Mouse (Mus musculus) kidney, embryonic 14.5 days (tissue): ENCODE measurements around the gene Hvcn1. TPM values are rescaled to one million over a fixed set of nuclear protein-coding genes. Genes with fewer than 3 reads are reported as not detected.

Experiments
- ATAC-seq: fragments of 200-750 bp; cut with Nextera tagmentation; 2 replicates; pipeline ENCODE4 v1.8.0; 2017; ENCODE audit warnings: moderate number of reproducible peaks, mild to moderate bottlenecking, moderate TSS enrichment, moderate library complexity; ENCODE audit not compliant: low FRiP score, low TSS enrichment
- H3K27ac ChIP-seq: fragments of 300-500 bp; sonication (generic); 2 replicates; pipeline ENCODE4 v1.5.1; 2014; ENCODE audit warnings: low read depth, mild to moderate bottlenecking, low read length, moderate library complexity, mixed read lengths
- H3K27me3 ChIP-seq: fragments of 300-500 bp; sonication (generic); 2 replicates; pipeline ENCODE4 v1.6.1; 2014; ENCODE audit warnings: mild to moderate bottlenecking, low read length; ENCODE audit not compliant: control insufficient read depth, insufficient read depth
- H3K36me3 ChIP-seq: fragments of 300-500 bp; sonication (generic); 2 replicates; pipeline ENCODE4 v1.6.1; 2014; ENCODE audit warnings: low read length, mixed read lengths; ENCODE audit not compliant: control insufficient read depth, insufficient read depth
- H3K4me1 ChIP-seq: fragments of 300-500 bp; sonication (generic); 2 replicates; pipeline ENCODE4 v1.6.1; 2014; ENCODE audit warnings: low read length, mixed read lengths; ENCODE audit not compliant: control insufficient read depth, insufficient read depth
- H3K4me2 ChIP-seq: fragments of 300-500 bp; sonication (generic); replicated peaks from 2 replicates; pipeline ENCODE4 v1.6.1; 2014; ENCODE audit warnings: low read depth, mild to moderate bottlenecking, low read length
- H3K4me3 ChIP-seq: fragments of 300-500 bp; sonication (generic); 2 replicates; pipeline ENCODE4 v1.5.1; 2014; ENCODE audit warnings: mild to moderate bottlenecking, low read length
- H3K9ac ChIP-seq: fragments of 300-500 bp; sonication (generic); 2 replicates; pipeline ENCODE4 v1.6.1; 2014; ENCODE audit warnings: low read depth, mild to moderate bottlenecking, low read length, moderate library complexity
- H3K9me3 ChIP-seq: fragments of 300-500 bp; sonication (generic); 2 replicates; pipeline ENCODE4 v1.6.1; 2016; ENCODE audit warnings: low read length; ENCODE audit not compliant: control insufficient read depth
- WGBS: fragments of 180-500 bp; shearing (Covaris S2); extraction: QIAGEN DNeasy Blood & Tissue Kit; methylation state at CpG from one replicate; pipeline ENCODE4 v1.1.7; 2014; 5-methylcytosine and 5-hydroxymethylcytosine counted together
- polyA plus RNA-seq: library from polyadenylated mRNA; unstranded; fragments of >200 nt; fragmentation: Nextera tagmentation; extraction: Ambion mirVana; gene quantifications from 2 replicates; pipeline ENCODE4 v1.2.1, GENCODE M21; 2014

Gene Hvcn1
- polyA plus RNA-seq, 1 experiment from 2014 or later, result 12.7 TPM

DNA sequence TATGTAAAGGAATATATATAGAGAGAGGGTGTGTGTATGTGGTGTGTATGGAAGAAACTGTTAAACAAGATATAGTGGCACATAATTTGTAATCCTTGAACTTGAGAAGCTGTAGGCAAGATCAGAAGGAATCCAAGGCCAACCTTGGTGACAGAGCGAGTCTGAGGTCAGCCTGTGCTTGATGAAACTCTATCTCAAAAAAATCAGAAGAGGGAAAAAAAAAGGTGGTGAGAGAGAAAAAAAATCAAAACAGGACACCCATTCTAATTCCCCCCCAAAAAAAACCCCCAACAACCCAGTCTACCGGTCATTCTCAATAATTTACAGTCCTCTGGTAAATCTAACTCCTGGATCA is 77.2 kb downstream of the Hvcn1 start:
- no peak overlapping the region for H3K9ac ChIP-seq
- H3K27ac ChIP-seq, result no peak overlapping the region
- H3K4me1 ChIP-seq, result peaks cover 12% of the 10 kb centered on the region; the same call in 1 of the 2 replicates
- peak overlapping the region; percentile 97 for H3K4me3 ChIP-seq
- peak overlapping the region; percentile 93 for H3K4me2 ChIP-seq
- WGBS, result 14% methylated on average over 2 of the region's 2 CpGs
- H3K9me3 ChIP-seq, result no peaks in the 10 kb centered on the region
- ATAC-seq, result no peak
- H3K36me3 ChIP-seq, result peaks cover 6% of the 10 kb centered on the region; the same call in 1 of the 2 replicates
- H3K27me3 ChIP-seq, result no peaks in the 10 kb centered on the region

DNA sequence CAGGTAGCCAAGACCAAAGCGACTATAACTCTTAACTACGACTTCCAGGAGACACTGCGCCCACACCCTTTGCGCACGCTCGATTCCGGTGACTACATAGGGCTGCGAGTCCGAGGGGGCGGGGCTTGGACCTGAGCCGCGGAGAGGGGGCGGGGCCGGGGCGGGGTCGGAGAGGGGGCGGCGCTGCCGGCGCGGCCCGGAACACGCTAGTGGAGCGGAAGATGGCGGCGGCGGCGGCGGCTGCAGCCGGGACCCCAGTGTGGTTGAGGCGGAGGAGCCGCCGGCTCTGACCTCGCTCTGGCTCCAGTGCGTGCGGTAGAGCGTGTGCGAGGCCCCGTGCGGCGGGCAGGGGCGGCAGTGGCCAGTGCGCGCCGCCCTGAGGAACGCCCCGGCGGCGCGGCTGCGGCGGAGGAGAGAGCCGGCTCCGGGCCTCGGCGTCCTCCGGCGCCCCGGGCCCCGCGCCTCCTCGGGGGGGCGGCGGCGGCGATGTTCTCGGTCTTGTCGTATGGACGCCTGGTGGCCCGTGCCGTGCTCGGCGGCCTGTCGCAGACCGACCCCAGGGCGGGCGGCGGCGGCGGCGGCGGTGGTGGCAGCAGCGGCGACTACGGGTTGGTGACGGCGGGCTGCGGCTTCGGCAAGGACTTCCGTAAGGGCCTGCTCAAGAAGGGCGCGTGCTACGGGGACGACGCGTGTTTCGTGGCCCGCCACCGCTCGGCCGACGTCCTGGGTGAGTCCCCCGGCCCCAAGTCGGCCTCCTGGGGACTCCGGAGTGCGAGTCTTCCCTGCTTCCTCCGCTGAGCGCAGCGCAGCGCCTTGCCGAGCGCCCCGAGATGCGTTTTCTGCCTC is 77.8 kb downstream of the Hvcn1 start, which contains the start of gene Pptc7:
Pptc7 (plus strand) TSS at position 183 of the 846 bp plus-strand sequence.
- Histone ChIP-seq H3K4me1 (peaks cover 12% of the 10 kb centered on the region; the same call in 1 of the 2 replicates), H3K36me3 (peaks cover 6% of the 10 kb centered on the region; the same call in 1 of the 2 replicates), H3K27me3 (no peaks in the 10 kb centered on the region), H3K9me3 (no peaks in the 10 kb centered on the region), H3K27ac (peak within 1 kb of the TSS; percentile 59), H3K4me3 (peak within 1 kb of the TSS; percentile 97), H3K9ac (peak within 1 kb of the TSS; percentile 91), H3K4me2 (peak within 1 kb of the TSS; percentile 93)
- peak; percentile 94 for ATAC-seq
- under 1% methylated on average over 91 of the region's 114 CpGs for WGBS

DNA sequence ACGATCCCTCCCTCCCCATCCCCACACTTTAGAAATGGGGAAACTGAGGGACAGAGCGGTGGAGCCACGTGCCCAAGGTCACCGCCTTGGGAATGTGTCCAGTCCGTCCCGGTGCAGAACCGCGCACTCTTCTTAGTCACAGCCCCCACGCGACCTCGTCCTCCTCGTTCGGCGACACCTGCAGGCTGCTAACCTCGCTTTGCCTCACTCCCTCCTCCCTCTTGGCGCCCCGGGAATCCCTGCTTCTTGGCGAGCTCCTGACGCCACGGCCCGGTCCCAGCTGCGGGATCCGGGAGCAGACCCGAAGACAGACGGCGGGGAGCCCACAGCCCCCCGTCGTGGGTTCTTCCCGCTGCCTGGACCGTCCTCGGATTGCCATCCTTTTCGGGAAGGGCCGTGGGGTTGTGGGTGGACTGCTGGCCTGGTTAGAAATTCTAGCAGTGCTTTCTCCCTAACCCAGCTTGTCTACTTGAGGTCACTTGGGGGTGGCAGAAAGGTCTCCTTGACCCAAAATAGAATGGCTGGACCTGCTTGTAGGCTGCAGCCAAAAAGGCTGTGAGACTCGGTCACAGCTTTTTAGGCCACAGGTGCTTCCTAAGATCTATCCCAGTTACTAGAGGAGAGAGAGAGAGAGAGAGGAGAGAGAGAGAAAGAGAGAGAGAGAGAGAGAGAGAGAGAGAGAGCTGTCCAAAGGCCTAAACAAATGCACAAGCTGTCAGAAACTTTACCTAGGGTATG is 78.6 kb downstream of the Hvcn1 start:
- Histone ChIP-seq H3K4me3 (peak overlapping the region; percentile 97), H3K4me1 (peaks cover 12% of the 10 kb centered on the region; the same call in 1 of the 2 replicates), H3K36me3 (peaks cover 6% of the 10 kb centered on the region; the same call in 1 of the 2 replicates), H3K9ac (peak overlapping the region; percentile 91), H3K27ac (no peak overlapping the region), H3K4me2 (peak overlapping the region; percentile 93), H3K9me3 (no peaks in the 10 kb centered on the region), H3K27me3 (no peaks in the 10 kb centered on the region)
- under 1% methylated on average over 34 of the region's 34 CpGs for WGBS
- peak; percentile 53; the same call in 1 of the 2 replicates for ATAC-seq

DNA sequence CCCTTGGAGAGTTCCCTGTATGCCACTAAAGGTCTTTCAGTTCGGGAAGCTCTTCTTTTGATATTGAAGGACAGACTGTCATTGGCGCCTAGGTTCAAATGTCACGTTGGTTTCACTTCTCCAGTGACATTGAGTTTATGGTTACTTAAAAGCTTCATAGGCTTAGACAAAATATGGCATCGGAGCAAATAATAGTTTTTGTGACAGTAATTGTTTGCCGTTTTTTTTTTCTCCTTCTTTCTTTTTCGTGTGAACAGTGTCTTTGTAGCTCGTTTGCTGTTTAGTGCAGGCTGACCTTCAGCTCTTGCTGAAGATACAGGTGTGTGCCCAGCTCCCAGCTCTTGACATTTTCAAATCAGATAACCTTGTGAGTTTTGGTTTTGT is 79.2 kb downstream of the Hvcn1 start:
- WGBS, result 45% methylated on average over 7 of the region's 7 CpGs
- H3K9me3 ChIP-seq, result no peaks in the 10 kb centered on the region
- H3K4me2 ChIP-seq, result peak overlapping the region; percentile 93
- peak overlapping the region; percentile 97 for H3K4me3 ChIP-seq
- H3K27ac ChIP-seq, result no peak overlapping the region
- H3K9ac ChIP-seq, result peak overlapping the region; percentile 91; the same call in 1 of the 2 replicates
- H3K4me1 ChIP-seq, result peaks cover 12% of the 10 kb centered on the region; the same call in 1 of the 2 replicates
- no peak for ATAC-seq
- H3K27me3 ChIP-seq, result no peaks in the 10 kb centered on the region
- peaks cover 6% of the 10 kb centered on the region; the same call in 1 of the 2 replicates for H3K36me3 ChIP-seq

DNA sequence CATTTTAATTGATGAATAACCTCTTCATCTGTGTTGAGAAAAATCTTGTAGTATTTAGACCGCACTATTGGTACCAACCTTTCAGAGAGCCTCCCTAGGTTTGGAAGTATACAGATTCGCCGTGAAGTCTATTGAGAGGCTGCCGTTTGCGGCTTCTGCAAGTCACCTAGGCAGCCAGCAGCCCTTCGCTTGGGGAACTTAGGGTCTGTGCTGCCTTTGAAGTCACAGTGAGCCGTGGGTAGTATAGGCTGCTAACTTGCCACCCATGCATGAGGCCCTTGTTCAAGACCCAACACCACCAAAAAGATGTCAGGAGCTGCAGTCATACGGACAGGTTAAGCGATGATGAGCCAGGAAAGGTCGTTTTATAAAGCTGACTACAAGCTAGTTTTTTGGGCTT is 79.6 kb downstream of the Hvcn1 start:
- H3K27me3 ChIP-seq, result no peaks in the 10 kb centered on the region
- peaks cover 6% of the 10 kb centered on the region; the same call in 1 of the 2 replicates for H3K36me3 ChIP-seq
- H3K9ac ChIP-seq, result peak overlapping the region; percentile 9; the same call in 1 of the 2 replicates
- ATAC-seq, result no peak
- no peak overlapping the region for H3K27ac ChIP-seq
- WGBS, result 89% methylated on average over 10 of the region's 10 CpGs
- peaks cover 12% of the 10 kb centered on the region; the same call in 1 of the 2 replicates for H3K4me1 ChIP-seq
- no peaks in the 10 kb centered on the region for H3K9me3 ChIP-seq
- H3K4me3 ChIP-seq, result peak overlapping the region; percentile 97; the same call in 1 of the 2 replicates
- peak overlapping the region; percentile 93; the same call in 1 of the 2 replicates for H3K4me2 ChIP-seq

DNA sequence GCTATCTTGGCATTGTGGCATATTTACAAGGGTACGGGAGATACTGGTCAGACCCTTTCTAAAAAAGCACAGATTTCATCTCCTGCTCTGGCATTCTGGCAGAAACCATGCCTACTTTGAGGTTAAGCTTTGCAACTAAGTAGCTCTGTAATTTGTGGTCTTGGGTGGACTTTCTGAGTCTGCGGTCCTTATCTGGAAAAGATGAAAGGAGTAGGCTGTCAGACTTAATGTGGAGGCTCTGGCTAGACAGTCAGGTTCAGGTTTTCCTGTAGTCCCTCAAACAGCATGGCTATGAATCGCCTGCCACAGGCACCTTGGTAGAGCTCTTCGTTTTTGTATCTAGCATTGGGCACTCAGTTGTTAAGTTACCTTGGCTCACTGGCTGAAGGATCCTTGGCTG is 80.4 kb downstream of the Hvcn1 start:
- Histone ChIP-seq H3K4me2 (no peak overlapping the region), H3K9ac (no peak overlapping the region), H3K4me1 (peaks cover 12% of the 10 kb centered on the region; the same call in 1 of the 2 replicates), H3K9me3 (no peaks in the 10 kb centered on the region), H3K27me3 (no peaks in the 10 kb centered on the region), H3K27ac (no peak overlapping the region), H3K4me3 (no peak overlapping the region), H3K36me3 (peaks cover 6% of the 10 kb centered on the region; the same call in 1 of the 2 replicates)
- no peak for ATAC-seq
- WGBS, result 84% methylated on average over 4 of the region's 4 CpGs

DNA sequence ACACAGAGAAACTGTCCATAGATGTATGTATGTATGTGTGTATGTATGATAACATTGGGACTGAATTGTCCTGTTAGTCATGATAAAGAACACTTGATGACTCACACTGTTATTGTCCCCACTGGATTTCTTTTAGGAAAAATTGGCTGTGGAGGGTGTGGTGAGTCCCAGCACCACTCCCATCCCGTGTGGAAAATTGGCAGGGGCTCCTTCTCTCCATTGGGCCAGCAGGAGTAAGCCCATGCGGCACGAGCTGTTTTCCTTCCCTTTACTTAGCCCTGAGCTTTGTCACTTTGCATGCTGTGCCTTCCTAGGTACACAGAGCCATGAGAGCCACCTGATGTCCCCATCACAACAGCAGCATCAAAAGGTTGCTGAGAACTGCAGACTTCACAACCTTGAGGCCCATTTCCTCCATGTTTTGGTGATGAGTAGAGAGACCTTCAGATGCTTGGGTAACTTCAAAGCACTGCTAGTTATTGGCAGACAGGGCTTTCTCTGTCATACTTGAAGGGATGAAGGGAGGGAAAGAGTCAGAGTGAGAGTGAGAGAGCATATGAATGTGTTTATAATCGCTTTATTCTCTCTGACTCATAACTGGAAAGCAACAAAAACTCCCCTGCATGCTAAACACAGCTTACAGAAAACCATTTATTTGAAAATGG is 81.7 kb downstream of the Hvcn1 start:
- Histone ChIP-seq H3K9me3 (no peaks in the 10 kb centered on the region), H3K27me3 (no peaks in the 10 kb centered on the region), H3K4me3 (no peak overlapping the region), H3K4me1 (peaks cover 12% of the 10 kb centered on the region; the same call in 1 of the 2 replicates), H3K27ac (no peak overlapping the region), H3K36me3 (peaks cover 6% of the 10 kb centered on the region; the same call in 1 of the 2 replicates), H3K9ac (no peak overlapping the region), H3K4me2 (no peak overlapping the region)
- no peak for ATAC-seq
- WGBS, result 89% methylated on average over 4 of the region's 4 CpGs

DNA sequence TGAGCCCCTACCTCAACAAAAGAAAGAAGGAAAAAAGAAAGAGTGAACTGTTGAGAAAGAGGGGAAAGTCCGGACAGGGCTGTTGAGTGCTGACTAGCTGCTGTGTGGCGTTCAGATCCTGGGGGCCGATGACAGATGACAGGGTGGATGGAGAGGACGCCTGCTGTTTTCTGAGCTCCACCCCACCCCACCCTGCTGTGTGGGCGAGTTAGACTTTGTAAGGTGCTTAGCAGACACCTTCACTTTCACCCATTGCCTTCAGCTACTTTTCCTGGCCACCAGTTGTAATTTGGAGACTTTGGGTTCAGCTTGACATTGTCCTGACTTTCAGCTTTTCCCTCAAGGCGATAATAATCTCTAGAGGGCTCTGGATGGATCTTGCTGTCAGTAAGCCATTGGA is 84.5 kb downstream of the Hvcn1 start:
- Histone ChIP-seq H3K36me3 (peaks cover 9% of the 10 kb centered on the region; the same call in 1 of the 2 replicates), H3K4me2 (no peak overlapping the region), H3K4me1 (0 out of 2 replicates have a peak, but pooled peaks cover 1% of the 10 kb centered on the region), H3K9ac (no peak overlapping the region), H3K9me3 (no peaks in the 10 kb centered on the region), H3K4me3 (no peak overlapping the region), H3K27ac (no peak overlapping the region), H3K27me3 (no peaks in the 10 kb centered on the region)
- no peak for ATAC-seq
- WGBS, result 70% methylated on average over 6 of the region's 6 CpGs
